Mouse (Mus musculus): ENCODE measurements around the gene Col24a1.
A peak's percentile ranks its signal among the peaks of the same experiment; 100 is the strongest.
"Not testable (repeated sequence)": the region's sequence is repeated elsewhere in the genome, so short reads cannot be mapped to it uniquely, and the experiment has no call there.

Gene Col24a1

DNA sequence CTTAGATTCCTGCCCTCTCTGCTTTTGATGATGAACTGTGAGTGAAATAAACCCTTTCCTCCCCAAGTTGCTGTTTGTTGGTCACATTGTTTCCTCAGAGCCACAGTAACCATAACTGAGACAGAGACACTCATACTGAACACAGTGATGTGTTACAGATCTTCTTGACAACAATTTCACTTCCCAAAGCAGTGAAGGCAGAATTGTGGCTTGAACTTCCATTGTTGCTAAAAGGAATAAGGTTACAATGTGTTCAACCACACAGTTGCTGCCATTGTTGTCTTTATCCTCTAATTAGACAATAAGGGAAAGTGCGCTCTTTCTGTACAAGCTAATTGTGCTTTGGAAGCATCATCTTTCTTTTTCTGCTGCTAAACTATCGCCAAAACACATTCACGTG is 61.7 kb downstream of the Col24a1 start:
- DNase-seq (ENCODE audit: low read depth, low spot score), result no peak

DNA sequence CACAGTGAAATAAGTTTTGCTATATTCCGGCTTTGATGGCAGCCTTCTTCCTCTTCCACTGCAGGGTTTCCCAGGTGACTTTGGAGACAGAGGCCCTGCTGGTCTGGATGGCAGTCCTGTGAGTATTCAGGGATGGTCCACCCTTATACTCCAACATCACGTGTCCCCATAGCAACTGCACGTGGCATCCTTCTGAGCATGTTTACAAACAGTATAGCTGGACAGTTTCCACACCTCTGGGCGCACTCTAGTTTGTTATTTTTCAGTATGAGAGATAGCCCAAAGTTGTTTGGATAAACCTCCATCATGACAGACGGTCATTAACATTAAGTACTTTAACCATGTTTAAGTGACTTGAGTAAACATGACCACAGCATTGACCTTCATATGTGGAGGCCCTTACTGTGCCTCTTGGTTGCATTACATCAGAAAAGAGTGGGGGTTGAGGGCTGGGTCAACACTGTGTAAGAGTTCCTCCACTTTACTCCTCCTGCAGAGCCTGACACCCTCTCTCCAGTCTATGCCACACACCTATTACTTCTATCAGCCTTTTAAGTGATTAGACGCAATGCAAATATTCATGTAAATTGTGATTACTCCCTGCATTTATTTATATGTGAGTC is 64.7 kb downstream of the Col24a1 start:
- DNase-seq (ENCODE audit: low read depth, low spot score), result no peak

DNA sequence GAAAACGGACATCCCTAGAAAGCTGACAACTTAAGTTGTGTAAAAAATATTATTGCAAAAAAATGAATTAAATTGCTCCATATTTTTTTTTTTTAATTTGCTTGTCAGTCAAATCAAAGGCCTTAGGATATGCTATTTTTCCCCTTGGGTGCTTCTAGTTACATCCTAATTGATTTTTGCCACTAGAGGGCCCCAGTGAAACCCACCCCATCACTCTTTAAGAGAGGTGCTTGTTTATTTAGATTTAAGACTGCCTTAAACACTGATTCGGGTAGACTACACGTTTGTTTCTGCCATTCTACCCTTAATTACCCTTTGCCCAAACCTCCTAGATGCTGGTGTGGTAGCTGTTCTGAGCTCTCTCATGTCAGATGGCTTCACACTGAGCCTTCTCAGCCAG is 73.0 kb downstream of the Col24a1 start:
- DNase-seq (ENCODE audit: low read depth, low spot score), result no peak

DNA sequence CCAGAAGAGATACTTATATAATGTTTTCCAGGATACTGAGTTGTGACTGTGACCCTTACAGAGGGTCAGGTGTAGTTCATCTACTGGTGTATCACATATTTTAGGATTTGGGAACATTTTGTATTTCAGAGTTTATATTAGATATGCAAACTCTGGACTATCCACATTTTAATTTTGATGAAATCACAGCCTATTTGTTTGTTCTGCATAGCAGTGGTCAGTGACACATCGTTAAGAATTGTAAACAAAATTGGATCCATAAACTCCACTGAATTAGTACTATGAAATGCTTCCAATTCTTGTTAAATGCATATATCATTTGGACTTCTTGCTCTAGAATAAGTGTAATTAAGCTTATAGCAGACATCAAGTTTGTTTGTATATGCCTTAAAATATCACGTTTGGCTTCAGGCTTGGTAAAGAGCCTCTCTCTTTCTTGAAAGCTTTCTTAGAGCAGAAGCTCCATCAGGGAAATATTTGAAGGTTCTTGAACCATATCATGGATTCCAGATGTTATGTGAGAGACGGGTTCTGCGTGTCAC is 75.0 kb downstream of the Col24a1 start:
- no peak for DNase-seq (ENCODE audit: low read depth, low spot score)

DNA sequence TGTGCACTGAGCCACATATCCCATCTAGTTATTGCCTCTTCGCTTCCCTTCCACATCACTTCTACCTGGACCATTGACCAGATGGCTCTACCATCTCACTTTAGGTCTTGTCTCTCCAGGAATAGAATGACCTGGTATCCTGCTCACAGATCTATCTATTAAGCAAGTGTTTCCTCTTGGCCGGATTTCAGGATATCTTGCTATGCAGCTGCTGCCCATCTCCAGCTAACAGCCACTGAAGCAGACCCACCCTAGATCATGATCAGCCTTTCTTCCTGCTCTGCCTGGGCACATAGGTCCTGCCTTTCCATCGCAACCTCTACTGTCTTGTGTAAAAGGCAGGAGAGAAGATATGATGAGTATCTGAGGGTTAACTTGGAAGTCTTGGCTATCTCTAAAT is 84.0 kb downstream of the Col24a1 start:
- DNase-seq (ENCODE audit: low read depth, low spot score), result no peak

DNA sequence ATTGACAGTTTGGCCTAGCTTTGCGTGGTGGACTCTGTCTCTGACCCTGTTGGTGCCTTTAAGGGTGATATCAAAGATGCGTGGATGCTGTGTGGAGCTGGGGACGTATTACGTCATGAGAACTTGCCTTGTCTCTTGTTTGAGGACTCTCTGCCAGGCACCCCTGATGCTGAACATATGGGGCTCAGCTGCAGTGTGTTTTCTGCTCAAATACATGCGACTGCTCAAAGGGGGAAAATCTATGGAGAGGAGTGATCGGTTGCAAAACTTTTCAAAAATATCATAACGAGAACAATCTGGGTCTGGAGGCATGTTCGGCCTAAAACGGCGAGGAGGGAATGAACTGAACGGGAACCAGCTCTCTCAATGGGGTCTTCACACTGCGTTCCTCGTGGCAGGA is 90.8 kb downstream of the Col24a1 start:
- no peak for DNase-seq (ENCODE audit: low read depth, low spot score)

DNA sequence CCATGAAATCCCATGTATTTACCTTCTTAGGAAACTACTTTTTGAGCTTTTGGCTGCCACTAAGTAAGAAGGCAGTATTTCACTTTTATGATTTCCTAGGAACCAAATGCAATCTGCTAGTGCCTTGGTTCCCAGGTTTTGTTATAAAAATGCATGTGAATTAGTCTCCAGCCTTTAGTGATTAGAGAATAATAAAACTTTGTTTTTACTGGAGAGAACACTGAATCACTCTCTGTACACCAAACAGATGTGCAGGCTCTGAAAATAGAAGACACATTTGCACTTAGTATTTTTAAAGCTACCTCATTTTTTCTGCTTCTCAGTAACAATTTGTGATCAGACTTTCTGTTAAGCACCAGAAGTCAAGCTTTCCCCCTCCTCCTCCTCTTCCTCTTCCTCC is 94.2 kb downstream of the Col24a1 start:
- peak; percentile 31 for DNase-seq (ENCODE audit: low read depth, low spot score)

DNA sequence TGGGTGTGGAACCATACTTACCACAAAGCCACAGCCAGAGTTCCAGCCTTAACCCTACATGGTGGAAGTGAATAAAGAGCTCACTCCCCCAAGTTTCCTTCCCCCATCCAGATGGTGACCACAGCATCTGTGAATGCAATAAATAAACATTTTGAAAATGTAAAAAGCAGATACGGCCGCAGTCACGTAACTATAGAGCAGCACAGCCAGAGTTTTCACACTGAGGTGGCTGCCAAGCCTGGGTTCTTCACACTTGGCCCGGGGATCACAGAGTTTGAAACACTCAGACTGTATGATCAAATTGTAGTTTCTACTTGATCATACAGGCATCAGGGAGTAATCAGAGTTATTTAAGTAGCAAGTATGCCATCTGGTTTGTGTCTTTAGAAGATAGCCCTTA is 98.4 kb downstream of the Col24a1 start:
- no peak for DNase-seq (ENCODE audit: low read depth, low spot score)

DNA sequence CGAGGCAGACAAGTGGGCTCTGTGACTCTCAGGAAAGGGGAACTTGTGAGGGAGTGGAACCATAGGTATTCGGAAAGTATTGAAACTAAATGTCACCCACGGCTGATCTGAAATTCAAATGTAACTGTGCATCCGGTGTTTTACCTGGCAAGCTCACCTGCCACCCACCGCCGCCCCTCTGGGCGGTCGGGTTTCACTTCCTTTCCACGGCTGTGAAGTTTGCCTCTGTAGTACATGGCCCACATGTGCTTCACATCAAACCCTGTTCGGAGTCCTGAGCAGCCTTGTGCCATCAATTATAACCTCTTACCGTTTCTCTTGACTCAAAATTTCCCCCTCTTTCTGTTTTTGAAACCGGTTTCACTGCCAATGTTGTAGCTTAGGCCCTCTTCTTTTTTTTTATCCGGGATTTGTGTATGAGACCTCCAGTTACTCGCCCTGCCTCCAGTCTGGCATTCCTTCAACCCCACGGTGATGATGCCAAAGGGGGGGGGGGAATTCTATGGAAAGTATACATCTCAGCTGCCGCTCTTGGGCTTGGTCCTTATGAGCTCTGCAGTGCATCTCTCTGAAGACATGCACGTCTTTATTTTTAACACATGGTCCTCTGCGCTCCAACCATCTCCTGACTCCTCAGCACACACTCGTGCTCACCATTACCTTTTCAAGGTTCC is 99.9 kb downstream of the Col24a1 start:
- no peak for DNase-seq (ENCODE audit: low read depth, low spot score)

DNA sequence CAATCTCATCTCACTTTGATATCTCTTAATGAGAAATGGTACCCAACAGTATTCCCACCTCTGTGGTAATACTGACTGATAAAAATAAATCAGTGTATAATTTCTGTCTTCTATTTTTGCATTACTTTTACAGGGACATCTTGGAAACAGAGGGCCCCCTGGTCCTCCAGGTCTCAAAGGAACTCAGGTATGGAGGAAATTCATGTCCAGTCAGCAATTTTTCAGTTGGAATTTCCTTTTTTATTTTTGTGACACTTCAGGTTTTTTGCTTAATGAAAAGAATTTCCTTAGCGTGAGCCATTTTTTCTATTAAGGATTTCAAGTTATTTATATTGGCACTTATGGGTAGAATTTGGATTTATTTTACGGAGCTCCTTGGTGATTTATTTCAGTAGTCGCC is 106.9 kb downstream of the Col24a1 start:
- no peak for DNase-seq (ENCODE audit: low read depth, low spot score)

DNA sequence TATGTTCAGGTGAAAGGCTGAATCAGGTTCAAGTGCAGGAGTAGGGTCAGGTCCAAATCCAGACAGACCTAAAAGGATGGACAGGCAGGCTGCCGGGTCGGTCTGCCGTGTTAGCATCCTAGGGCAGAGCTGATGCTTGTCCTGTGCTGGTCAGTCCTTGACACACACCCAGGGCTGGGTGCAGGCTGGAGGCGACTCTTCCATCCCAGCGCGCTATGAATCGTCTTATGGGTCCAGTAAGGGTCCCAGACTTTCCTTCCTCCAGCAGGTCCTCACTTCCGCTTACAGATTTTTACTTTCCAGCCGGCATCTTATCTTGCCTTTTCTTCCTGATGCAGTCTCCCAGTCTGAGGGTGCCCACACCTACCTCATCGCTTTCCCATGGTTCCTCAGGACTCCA is 110.0 kb downstream of the Col24a1 start:
- DNase-seq (ENCODE audit: low read depth, low spot score), result no peak

DNA sequence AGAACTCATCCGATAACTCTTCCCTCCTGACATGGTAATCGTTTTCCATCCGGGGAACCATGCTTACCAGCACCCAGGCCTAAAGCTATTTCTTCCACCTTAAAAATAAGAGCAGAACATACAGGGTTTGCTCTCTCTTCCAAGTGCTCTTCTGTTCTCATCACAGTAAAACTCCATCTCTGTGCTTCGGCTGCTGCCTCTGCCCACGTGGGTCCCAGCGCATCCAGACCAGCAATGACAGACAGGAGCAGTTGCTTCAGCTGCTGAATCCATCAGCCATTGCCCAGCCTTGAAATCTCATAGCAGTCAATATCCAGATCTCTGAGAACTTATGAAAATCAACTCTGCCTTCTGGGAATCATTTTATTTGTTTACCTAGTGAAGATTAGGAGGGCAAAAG is 110.7 kb downstream of the Col24a1 start:
- no peak for DNase-seq (ENCODE audit: low read depth, low spot score)

DNA sequence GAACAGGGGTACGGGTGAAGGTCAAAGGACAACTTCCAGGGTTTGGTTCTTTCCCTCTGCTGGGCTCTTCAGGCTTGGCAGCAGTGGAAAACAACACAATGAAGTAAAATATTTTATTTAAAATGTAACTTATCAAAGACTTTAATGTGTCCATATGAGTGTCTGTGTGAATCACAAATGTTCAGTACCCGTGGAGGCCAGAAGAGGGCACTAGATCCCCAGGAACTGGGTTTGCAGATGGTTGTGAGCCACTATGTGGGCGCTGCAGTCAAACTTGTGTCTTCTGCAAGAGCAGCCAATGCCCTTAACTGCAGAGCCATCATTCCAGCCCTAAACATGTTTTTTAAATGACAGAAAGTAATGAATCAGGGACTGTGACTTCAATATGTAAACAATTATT is 115.8 kb downstream of the Col24a1 start:
- DNase-seq (ENCODE audit: low read depth, low spot score), result no peak

DNA sequence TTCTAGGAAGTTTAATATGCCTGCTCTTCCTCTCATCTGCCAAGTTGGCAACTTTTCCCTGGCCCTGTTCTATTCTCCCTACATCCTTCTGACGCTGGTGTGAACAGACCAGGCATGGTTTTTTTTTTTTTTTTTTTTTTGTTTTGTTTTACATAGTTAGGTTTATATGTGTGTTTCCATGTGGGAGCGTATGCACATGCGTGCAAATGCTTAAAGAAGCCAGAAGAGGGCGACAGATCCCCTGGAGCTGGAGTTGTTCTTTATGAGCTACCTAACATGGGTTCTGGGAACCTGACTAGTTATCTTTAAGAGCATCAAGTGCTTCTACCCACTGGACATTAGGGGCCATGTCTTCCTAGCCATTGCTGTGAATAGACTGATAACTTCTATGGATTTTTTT is 119.9 kb downstream of the Col24a1 start:
- DNase-seq (ENCODE audit: low read depth, low spot score), result no peak

DNA sequence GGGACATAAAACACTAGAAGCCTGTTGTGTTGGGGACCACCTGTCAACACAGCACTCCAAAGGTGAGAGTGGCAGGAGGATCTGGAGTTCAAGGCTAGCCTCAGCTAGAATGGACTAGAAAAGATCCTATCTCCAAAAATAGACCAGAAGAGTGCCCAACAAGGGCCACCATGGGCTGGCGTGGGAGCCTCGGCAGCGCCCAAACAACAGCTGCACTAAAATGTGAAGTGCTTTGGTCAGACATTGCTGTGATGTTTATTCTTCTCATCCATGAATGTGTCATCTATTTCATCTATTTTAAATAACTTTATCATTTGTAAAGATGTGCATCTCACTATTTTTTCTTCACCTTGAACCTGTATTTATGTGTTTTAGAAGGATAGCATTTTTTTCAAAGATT is 122.1 kb downstream of the Col24a1 start:
- DNase-seq (ENCODE audit: low read depth, low spot score), result no peak

DNA sequence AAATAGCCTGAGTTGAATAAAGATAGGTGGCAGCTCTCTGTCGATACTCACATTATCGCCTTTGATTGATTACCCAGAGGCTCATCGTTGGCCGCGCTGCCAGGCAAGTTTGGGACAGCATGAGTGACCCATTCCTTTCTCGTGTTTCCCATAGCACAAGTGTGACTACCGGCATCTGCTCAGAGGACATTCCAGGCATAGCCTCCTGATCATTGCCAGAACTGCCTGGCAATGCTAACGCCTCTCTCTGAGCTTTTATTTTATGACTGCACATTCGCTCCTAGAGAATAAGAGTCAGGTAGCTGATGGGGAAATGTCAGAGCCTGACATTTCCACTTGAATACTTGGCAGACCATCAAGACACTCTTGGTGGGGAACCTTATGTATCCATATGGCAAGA is 125.5 kb downstream of the Col24a1 start:
- DNase-seq (ENCODE audit: low read depth, low spot score), result no peak

DNA sequence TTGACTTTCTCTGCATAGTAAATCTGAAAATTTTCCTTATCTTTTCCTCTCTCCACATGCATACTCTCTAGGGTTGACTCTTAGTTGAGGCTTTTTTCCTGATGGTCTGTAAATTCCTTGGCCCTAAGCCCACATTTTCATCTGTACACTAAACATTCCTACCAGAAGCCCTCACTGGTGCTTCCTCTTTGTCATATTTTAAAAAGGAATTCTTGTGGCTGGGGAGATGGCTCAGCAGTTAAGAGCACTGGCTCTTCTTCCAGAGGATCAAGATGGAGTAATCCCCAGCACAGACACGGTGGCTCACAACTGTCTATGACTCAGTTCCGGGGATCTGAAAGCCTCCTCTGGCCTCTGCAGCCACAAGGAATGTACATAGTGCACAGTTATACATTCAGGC is 128.1 kb downstream of the Col24a1 start:
- no peak for DNase-seq (ENCODE audit: low read depth, low spot score)

DNA sequence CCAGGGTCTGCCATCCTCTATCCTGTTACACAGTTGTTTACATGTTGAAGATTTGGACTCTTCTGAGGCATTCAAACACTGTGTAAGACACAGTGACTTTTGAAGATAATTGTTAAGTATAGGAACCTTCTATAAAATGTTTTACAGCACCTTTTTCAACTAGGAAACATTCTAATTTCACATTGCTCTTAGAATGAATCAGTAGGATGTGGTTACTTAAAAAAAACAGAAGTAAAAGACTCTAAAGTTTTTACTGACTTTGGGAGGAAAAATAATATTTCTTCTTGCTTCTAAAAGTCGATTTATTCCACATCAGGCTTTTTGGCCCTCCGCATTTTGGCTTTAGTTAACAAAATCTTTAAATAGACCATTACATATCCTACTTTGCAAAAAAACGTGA is 129.8 kb downstream of the Col24a1 start:
- no peak for DNase-seq (ENCODE audit: low read depth, low spot score)

DNA sequence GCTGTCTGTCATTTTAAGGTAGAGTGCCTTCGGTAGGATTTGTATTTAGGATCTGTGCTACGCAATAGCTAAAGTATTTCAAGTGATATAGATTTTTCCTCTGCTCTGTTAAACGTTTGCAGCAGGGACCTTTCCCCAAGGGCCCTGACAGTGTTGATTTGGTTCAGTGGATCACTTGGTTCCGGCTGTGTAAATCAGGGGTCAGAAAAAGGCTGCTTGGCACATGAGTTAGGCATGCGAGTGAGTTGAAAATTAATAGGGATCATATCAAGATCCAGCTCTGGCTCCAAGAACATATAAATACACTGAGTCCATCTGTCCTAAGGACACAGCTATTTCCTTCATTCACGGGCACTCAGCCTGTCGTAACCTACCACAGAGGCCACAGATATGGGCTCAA is 146.1 kb downstream of the Col24a1 start:
- no peak for DNase-seq (ENCODE audit: low read depth, low spot score)

DNA sequence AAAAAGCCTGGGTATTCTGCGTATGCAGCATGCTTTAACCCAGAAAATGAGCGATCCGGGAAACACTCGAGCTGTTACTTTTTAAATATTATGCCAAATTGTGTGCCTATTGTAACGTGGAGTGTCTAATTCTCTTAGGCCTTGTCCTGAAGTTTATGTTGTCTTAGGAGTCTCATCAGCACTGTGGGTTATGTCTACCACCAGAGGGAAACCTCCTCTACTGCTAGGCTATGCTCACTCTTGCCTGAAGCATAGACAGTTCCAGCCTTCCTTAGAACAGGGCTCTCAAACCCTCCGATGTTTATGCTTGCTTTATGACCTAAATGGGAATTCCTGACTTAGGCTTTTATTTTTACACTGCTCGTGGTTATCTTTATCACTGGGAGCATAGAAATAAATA is 146.8 kb downstream of the Col24a1 start:
- DNase-seq (ENCODE audit: low read depth, low spot score), result no peak

DNA sequence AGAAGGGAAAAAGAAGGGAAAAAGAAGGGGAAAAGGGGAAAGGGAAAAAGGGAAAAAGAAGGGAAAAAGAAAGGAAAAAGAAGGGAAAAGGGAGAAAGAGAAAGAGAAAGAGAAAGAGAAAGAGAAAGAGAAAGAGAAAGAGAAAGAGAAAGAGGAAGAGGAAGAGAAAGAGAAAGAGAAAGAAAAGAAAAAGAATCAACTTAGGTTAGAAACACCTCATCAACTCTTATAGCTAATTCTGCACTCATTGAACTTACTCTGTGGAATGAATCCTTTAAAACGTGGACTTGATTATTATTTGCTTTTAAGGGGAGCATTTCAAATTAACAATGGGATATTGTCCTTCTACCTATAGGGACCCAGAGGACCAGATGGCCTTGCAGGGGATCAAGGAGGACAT is 148.7 kb downstream of the Col24a1 start:
- no peak for DNase-seq (ENCODE audit: low read depth, low spot score)

DNA sequence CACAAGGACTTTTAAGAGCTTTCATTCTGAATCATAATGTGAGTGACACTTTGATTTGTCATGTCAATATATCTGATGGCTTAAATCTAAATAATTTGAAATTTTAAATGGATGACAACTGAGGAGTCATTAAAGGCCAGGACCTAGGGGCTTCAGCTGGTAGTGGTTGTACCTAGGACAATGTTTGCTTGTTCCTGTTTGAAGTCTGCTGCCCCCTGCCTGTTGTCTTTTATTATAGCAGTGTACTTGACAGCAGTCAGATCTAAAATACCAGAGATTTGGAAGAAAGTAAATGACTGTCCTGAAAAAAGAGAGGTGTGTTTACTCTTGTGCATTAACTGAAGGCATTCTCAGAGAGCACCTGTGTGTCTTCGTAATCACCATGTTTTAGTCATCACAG is 150.0 kb downstream of the Col24a1 start:
- peak; percentile 31 for DNase-seq (ENCODE audit: low read depth, low spot score)

DNA sequence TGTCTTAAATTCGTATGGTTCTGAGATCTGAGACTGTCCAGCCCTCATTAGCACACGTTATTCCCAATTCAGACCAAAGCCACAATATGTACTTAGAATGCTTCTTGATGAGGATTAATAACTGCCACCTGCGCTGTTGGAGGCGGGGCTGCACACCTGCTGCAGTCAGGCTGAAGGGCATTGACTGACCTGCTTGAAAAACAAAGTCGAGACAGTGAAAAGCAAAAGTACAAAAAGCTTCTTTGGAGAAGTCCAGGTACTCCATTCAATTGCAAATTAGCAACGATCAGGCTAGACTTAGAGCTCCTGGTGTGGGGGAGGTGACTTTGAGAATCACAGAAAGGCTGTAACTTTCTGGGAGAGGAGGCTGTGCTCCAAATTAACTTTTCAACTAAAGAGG is 150.9 kb downstream of the Col24a1 start:
- not testable (repeated sequence) for DNase-seq (ENCODE audit: low read depth, low spot score)

DNA sequence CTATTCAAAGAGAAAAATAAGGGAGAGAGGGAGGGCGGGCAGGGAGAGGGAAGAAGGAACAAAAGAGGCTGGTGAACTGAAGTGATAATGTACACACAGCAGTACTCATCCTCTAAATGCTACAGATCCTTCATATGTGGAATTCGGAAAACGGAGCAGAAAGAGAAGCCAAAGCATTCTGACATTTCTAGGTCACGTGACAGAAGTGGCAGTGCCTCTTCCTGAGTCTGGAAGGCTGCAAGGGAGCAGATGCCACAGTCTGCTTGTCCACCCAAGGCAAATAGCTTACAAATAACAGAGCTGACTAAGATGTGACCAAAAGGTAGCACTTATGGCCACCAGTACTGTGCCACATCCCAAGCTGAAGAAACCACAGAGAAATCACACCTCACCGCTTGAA is 164.8 kb downstream of the Col24a1 start:
- no peak for DNase-seq (ENCODE audit: low read depth, low spot score)
